Mouse (Mus musculus): ENCODE measurements at regions not wholly inside any gene's neighbourhood (a gene's known extent, or its start where the extent isn't known, plus 50 kb on each side); places are given as distances from the start of the nearest gene placed in this dataset.

DNA sequence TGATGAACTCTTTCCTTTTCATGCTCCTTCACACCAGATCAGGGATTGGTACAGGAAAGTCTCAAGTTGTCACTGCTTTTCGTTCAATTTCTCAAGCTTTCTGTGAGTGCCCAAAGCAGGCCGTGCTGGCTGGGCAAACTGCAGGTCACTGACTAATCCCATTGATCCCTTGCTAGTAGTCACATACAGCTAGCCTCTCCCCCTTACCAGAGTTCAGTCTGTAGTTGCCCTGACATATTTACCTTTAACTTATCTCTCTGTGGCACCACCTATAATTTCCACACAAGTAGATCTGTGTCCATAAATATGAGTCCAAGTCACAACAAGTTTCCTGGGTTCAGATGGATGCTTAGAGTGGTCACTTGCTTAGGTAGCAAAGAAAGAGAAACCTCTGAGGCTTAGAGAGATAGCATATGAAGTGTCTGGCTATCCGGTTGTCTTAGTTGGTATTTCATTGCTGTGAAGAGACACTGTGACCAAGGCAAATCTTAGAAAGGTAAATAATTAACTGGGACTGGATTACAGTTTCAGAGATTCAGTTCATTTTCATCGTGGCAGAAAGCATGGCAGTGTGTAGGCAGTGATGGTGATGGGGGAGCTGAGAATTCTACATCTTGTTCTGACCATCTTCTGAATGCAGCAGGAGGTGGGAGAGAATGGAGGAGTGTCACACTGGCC is 362.8 kb upstream of the Pcsk5 start:
- CTCF ChIA-PET: no interaction called here

DNA sequence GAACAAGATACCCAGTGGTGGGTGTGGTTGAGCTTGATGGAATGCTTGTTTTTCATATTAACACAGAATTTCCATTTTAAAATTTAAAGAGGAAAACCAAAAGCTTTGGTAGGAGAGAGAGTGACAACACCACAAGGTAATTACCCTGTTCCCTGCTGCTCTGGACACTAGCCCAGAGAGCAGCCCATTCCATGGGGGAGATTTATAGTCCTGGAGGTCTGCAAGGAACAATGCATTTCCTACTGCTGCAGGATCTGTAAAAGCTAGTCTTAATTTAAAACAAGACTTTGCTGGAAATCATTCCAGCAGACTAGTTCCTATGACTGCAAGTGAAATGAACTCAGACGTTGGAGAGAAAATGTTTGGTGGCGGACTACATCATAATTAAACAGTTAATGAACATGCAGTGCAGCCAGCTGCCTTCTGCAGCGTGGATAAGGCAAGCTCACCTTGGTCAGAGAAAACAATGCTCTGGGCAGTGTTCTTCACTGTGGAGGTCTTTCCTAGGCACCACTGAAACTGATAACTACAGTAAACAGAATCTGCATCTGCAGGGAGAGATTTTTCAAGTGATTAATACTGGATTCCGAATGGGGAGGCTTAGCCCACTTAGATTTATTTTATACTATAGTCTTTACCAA is 351.8 kb upstream of the Pcsk5 start:
- CTCF ChIA-PET: no interaction called here

- CTCF ChIA-PET: no interaction called here
Observed at GRCm38 (mm10) chr19:18188122-18188866, 350.9 kb upstream of the Pcsk5 start.

- CTCF ChIA-PET: no interaction called here
Observed at GRCm38 (mm10) chr19:18185767-18186554, 348.5 kb upstream of the Pcsk5 start.

DNA sequence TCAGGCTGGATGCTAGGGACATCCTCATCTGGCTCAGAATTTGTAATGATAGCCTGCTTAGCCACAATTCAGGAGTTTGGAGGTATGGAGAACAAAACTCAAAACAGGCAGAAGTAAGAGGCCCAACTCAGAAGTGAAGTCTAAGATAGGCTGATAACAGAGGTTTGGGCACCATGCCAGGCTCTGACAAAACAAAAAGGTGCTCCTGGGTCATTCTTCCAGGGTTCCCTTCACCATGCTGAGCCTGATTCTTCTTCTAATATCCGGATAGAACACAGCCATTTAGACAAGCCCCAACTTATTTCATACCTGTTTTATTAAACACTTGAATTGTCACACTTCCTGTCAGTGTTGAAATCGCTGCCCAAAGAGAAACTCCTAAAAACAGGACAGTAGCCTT is 347.8 kb upstream of the Pcsk5 start:
- CTCF ChIA-PET: no interaction called here

GRCm38 (mm10) chr19:18176200-18176599 is 338.8 kb upstream of the Pcsk5 start:
- CTCF ChIA-PET: no interaction called here

GRCm38 (mm10) chr19:18146494-18146893 is 309.1 kb upstream of the Pcsk5 start:
- CTCF ChIA-PET: no interaction called here

DNA sequence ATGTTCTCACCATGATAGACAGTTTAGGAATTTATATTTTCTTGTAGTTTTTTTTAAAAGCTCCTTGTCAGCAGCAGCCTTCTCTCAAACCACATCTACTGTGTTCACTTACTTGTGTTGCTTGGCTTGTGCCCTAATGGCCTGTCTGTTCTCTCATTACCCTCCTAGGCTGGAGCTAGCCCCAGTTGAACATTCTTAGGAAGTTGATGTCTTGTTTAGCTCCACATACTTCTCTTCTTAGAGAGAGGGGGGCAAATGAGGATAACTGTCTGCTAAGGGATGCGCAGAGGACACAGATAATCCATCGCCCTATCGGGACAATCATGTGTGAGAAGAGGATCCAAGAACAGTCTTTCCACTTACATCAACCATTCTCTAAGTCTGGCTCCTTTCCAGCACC is 293.5 kb upstream of the Pcsk5 start:
- CTCF ChIA-PET: no interaction called here

- CTCF ChIA-PET: no interaction called here
Observed at GRCm38 (mm10) chr19:18128786-18129185, 291.4 kb upstream of the Pcsk5 start.

- CTCF ChIA-PET: no interaction called here
Observed at GRCm38 (mm10) chr19:18106236-18106635, 268.8 kb upstream of the Pcsk5 start.

DNA sequence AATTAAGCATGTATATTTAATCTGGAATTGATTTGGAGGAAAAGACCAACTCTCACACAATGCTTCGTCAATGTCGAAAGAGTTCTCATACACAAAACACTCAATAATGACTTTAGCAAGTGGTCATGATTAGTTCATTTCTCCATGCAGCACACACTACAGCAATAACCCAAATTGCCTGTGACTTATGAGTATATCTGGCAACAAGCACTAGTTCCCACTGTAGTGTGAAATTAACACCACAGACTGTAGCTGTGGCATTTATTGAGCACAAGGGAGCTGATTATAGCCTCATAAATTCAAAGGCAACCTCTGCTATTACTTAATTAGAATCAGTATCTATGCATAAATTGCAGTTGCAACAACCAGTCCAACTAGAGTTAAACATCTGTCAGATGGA is 267.2 kb upstream of the Pcsk5 start:
- CTCF ChIA-PET: no interaction called here

- CTCF ChIA-PET: interaction anchor here (0.6 kb wide), 1 partner anchor 10 kb away, joined by 4 read pairs; no protein-coding TSS in a partner anchor
Observed at GRCm38 (mm10) chr19:18101423-18102341, 264.2 kb upstream of the Pcsk5 start.

- CTCF ChIA-PET: no interaction called here
Observed at GRCm38 (mm10) chr19:18083312-18083711, 245.9 kb upstream of the Pcsk5 start.

DNA sequence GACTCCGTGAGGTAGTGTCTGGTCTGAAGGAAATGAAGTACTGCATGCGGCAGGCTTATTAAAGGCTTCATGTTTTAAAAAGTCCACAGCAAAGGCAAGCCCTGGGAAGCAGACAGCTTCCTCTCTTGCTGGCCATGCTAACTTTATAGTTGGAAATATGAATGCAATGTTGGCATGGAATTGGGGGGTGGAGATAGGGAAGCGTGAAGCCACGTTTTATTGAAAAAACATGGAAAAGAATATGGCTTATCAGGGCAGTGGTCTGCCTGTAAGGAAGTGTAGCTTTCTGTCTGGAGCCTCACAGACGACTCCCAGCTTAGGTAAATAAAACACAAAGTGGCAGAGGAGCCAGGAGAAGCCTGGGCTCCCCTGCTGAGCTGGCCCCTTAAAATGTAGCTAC is 231.5 kb upstream of the Pcsk5 start:
- CTCF ChIA-PET: no interaction called here

- CTCF ChIA-PET: interaction anchor here (0.6 kb wide), 1 partner anchor 97 kb away, joined by 4 read pairs; no protein-coding TSS in a partner anchor
Observed at GRCm38 (mm10) chr19:18067855-18068494, 230.5 kb upstream of the Pcsk5 start.

DNA sequence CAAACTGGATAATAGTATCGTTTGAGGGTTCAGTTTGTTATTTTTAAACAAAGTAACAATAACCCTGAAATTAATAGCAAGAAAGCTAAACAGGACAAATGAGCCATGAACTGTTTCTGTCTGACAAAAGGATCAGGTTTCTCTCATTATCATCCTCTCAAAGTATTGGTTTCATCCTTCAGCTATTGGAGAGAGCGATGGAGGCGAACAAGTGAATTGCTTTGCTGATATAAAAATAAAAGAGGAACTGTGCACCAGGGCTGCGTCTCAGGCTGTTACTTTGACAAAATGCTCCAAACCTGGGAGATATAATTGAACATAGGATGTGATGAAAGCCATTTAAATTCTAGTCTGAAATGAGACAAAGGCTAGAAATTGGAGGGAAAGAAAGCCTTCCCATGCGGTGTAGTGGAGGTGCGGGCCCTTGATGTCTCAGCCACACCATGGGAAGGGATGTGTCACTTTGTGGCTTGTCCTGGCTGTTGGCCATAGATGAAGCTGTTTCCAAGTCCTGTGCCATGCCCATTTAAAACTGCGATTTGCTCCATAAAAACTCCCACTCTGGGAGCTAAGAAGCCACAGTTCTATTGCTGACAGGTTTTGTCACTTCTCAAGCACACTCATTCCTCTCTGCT is 219.9 kb upstream of the Pcsk5 start:
- CTCF ChIA-PET: no interaction called here

GRCm38 (mm10) chr19:18056414-18057254 is 219.2 kb upstream of the Pcsk5 start:
- CTCF ChIA-PET: no interaction called here

- CTCF ChIA-PET: no interaction called here
Observed at GRCm38 (mm10) chr19:18050353-18050752, 212.9 kb upstream of the Pcsk5 start.

GRCm38 (mm10) chr19:18034225-18034624 is 196.8 kb upstream of the Pcsk5 start:
- CTCF ChIA-PET: no interaction called here
